Mouse (Mus musculus) lung, adult 2 months (tissue): ENCODE results near the gene Rnf114. TPM values are rescaled to one million over a fixed set of nuclear protein-coding genes. Genes with fewer than 3 reads are reported as not detected.

Source experiments
- DNase-seq: peaks from one replicate; pipeline ENCODE4 v3.0.0; 2022
- H3K4me1 ChIP-seq: fragments of 200-500 bp; 2 replicates; pipeline ENCODE4 v1.6.1; 2011; ENCODE audit warnings: low read length; ENCODE audit not compliant: control insufficient read depth, insufficient read depth
- H3K4me3 ChIP-seq: fragments of 200-500 bp; replicated peaks from 2 replicates; pipeline ENCODE3; 2011; ENCODE audit warnings: low read depth, mild to moderate bottlenecking, control low read depth, low read length; ENCODE audit errors: extremely low read depth
- CTCF ChIP-seq: fragments of 200-500 bp; IDR thresholded peaks from 2 replicates; pipeline ENCODE4 v1.5.1; 2011; ENCODE audit warnings: mild to moderate bottlenecking, low read length, control low read depth; ENCODE audit not compliant: insufficient read depth
- POLR2A ChIP-seq: fragments of 200-500 bp; IDR thresholded peaks from 2 replicates; pipeline ENCODE4 v1.6.1; 2011; ENCODE audit warnings: low read depth, mild to moderate bottlenecking, control low read depth, low read length, borderline replicate concordance; ENCODE audit errors: extremely low read depth
- WGBS: fragments of 180-500 bp; shearing (Covaris S2); methylation state at CpG from one replicate; pipeline ENCODE4 v1.1.7; 2018; 5-methylcytosine and 5-hydroxymethylcytosine counted together
- polyA plus RNA-seq: library from polyadenylated mRNA; depleted of rRNA; stranded (reverse); fragments of >200 nt; gene quantifications from 2 replicates; pipeline ENCODE4 v1.2.3, GENCODE M21; 2012

The Rnf114 gene
- polyA plus RNA-seq, 1 experiment, result 122 TPM

DNA sequence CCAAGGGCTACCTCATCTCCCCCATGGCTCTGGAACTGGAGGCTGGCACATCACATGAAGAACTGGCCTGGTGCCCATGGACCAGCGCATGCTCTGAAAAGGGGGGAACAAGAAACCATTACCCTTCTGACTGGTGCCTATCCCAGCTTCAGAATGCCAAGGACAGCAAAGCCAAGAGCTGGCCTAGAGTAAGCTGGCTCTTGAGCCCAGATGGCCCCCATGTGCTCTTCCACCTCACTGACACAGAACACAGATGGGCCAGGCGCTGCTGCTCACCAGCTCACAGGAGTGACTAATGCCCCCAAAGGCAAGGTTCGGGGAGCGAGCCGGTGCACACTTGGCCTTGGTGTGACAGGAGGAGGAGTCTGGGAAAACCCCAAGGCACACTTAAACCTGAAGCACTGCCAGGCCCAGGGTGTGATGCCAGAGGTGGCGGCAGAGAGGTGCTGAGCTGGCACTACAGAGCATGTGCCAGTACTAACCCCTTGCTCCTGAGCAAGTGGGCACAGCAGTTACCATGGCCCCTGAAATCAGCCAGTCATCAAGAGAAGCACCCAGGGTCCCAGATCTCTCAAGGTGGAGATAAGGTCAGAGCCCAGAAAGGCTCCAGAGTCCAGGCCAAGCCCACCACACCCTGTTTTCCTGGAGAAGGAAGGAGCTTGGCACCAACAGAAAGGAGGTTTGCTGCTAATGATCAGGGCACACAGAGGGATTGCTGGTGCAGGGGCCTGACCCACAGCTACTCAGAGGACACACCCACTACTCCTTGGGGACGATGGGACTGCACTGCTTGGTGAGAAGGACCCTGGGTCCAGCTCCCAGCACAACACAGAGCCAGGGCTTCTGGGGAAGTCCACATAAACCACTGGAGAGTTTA is 6.7 kb upstream of the Rnf114 start:
- H3K4me3 ChIP-seq, result no peak overlapping the region
- WGBS, result 52% methylated on average over 7 of the region's 7 CpGs

DNA sequence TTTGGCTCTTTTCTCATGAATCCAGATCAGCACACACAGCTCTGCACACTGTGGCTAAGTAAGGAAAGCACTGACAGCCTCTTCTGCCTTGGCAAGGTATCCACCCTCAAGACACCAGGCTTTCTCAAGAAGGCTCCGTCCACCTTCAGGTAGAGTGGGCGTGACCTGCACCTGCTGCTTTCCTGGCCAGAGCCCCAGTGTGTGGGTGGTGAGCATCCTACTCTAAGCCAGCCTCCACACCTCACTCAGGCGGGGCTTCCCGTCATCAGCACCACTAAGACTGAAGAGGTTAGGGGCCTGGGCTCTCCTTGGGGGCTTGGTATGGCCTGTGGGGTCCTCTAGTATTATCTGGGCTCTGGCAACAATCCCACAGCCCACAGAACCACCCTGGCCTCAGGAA is 5.9 kb upstream of the Rnf114 start:
- TF ChIP-seq POLR2A (no peak), CTCF (no peak)
- Histone ChIP-seq H3K4me1 (peaks cover 11% of the 10 kb centered on the region), H3K4me3 (no peak overlapping the region)
- 77% methylated on average over 4 of the region's 4 CpGs for WGBS
- no peak for DNase-seq

More for the DNA sequence above, 6.7 kb upstream of the Rnf114 start:
- TF ChIP-seq POLR2A (no peak), CTCF (no peak)
- peaks cover 11% of the 10 kb centered on the region for H3K4me1 ChIP-seq
- peak; percentile 56 for DNase-seq

DNA sequence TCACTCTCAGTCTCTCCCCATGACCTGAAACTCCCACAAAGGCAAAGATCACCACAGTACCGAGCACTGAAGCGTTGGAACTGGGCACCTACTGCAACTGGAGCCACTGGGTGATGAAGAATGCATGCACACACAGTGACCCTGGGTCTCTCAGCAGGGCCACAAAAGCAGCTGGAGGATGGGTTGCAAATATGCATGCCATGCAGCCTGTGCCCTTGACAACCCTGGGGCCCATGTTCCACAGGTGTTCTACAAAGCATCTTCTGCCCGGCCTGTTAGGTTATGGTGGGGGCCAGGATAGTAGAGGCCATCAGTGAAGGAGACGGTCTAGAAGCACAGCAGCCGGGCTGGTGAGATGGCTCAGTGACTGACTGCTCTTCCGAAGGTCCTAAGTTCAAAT is 4.9 kb upstream of the Rnf114 start:
- H3K4me1 ChIP-seq, result peaks cover 11% of the 10 kb centered on the region
- WGBS, result 95% methylated on average over 6 of the region's 6 CpGs

DNA sequence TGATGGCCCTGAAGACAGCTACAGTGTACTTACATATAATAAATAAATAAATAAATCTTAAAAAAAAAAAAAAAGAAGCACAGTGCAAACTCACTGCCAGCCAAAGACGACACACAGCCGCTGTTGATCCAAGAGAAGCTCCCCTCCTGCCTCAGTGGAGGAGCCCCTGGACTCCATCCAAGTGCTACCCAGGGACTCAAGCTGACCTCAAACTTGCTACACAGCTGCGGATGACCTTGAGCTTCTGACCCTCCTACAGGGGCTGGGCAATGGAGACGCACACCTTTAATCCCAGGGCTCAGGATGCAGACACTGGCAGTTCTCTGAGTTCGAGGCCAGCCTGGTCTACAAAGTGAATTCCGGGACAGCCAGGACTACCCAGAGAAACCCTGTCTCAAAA is 4.5 kb upstream of the Rnf114 start:
- TF ChIP-seq POLR2A, result no peak
- no peak for TF ChIP-seq CTCF
- Histone ChIP-seq H3K4me3 (no peak overlapping the region), H3K4me1 (peaks cover 11% of the 10 kb centered on the region)
- DNase-seq, result no peak
- 76% methylated on average over 6 of the region's 6 CpGs for WGBS

More for the DNA sequence above, 4.9 kb upstream of the Rnf114 start:
- no peak for DNase-seq
- TF ChIP-seq CTCF, result no peak
- H3K4me3 ChIP-seq, result no peak overlapping the region

DNA sequence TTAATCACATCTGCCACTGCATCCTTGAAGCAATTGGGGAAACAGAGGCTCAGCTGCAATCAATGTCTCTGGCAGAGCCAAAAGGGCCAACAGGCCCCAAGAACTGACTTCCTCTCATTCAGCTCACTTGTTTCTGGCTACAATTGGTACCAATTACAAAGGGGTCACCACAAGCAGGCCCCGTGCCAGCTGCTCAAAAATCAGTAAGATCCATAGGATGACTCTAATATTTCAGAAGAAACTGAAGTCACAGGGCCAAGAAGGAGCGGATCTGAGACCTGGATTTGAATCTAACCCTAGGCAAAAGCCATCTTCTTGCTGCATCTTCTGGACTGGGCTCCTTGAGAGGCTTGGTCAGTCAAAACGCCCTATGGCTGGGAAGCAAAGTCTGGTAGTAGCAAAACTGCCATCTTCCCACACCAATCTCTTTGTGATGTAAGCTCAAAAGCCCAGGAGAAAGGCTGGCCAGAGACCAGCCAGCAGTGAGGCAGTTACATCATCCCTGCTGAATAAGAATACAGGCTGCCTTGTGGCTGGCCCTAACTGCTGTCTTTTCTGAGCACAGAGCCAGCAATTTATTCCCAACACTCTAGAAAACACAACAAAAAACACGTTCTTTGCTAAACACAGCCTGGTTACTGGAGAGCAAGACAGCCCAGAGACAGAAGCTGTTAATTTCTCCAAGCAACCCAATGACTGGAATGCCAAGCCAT is 1.5 kb upstream of the Rnf114 start:
- no peak for TF ChIP-seq CTCF
- no peak for DNase-seq
- WGBS, result 70% methylated on average over 4 of the region's 4 CpGs
- Histone ChIP-seq H3K4me3 (no peak overlapping the region), H3K4me1 (peaks cover 9% of the 10 kb centered on the region)

DNA sequence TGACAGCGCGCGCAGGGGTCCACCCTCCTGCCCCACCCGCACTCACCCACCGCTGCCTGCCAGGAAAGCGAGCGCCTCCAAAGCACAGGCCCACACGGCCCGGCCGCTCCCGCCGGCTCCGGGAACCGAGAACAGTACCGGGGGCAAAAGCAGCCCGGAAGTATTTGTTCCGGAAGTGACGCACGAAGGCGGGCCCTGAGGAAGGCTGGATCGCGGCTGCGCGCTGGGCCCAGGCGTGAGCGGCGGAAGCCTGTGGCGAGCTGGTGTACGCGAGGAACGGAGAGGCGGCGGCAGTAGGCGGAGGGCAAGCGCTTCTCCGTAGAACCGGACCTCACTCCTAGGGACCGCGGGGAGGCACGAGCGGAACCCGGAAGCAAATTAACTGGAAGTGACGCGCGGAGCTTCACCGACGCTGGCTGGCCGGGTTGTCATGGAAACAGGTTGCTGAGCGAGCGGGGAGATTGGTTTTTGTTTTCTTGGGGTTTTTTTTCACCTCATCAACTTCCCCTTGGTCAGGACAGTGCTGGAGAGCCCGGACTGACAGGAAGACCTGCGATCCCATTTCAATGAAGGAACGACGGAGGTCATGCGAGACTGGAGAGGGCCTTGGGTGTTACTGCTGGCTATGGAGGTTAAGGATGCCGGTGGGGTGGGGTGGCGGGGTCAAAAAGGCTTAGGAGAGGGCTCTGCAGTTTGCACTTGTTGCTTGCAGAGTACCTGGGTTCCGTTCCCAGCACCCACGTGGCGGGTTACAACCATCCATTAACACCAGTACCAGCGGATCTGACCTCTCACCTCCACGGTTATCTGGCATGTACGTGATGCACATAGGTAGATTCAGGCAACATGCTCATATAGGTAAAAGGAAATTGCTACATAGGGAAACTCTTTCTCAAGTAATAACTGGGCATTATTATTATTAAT is 530 bp downstream of the Rnf114 start, which contains the start of gene Spata2:
Gene Spata2 (minus strand): TSS at position 175 of the 924 bp plus-strand sequence.
- Histone ChIP-seq H3K4me1 (0 out of 2 replicates have a peak, but pooled peaks cover 2% of the 10 kb centered on the region), H3K4me3 (peak within 1 kb of the TSS; percentile 95)
- whole genome bisulfite sequencing, result 1% methylated on average over 63 of the region's 63 CpGs
- DNase-seq, result peak; percentile 98
- TF ChIP-seq POLR2A, result peak; percentile 75
- no peak for TF ChIP-seq CTCF

DNA sequence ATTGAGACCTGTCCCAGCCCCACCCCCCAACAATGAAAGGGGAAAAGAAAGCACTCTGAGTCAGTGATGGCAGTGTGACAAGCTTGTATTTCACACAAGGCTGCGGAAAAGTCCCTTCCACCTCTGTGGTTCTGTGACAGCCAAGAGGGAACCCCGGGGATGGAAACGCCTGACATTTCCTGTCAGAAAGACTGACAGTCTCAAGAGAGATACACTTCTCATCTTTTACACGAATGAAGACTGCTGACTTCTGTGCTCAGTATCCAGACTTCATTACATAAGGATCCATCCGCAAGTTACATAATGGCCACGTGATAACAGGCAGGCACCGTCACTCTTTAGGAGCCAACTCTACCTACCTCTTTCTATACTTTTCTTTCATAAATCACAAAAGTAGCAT is 4.0 kb downstream of the Rnf114 start:
- 69% methylated on average over 7 of the region's 7 CpGs for WGBS
- TF ChIP-seq CTCF (no peak), POLR2A (no peak)
- DNase-seq, result no peak

DNA sequence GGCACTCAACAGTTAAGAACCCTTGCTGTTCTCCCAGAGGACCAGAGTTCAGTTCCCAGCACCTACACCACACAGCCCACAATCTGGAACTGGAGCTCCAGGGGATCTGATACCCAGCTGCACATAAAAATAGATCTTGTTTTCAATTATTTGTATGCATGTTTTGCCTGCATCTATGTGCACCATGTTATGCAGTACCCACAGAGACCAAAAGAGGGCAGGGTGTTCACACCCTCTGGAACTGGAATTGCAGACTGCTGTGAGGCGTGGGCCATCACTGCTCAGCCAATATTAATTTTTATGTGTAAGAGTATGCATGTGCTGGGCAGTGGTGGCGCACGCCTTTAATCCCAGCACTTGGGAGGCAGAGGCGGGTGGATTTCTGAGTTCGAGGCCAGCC is 4.8 kb downstream of the Rnf114 start:
- TF ChIP-seq CTCF (peak; percentile 77), POLR2A (no peak)
- DNase-seq, result peak; percentile 57
- WGBS, result 64% methylated on average over 5 of the region's 5 CpGs
- Histone ChIP-seq H3K4me1 (0 out of 2 replicates have a peak, but pooled peaks cover 2% of the 10 kb centered on the region), H3K4me3 (no peak overlapping the region)

More for the DNA sequence above, 4.0 kb downstream of the Rnf114 start:
- Histone ChIP-seq H3K4me1 (0 out of 2 replicates have a peak, but pooled peaks cover 2% of the 10 kb centered on the region), H3K4me3 (no peak overlapping the region)
